ENCODE assay signal across 20 mouse cellular contexts in the genomic region with DNA sequence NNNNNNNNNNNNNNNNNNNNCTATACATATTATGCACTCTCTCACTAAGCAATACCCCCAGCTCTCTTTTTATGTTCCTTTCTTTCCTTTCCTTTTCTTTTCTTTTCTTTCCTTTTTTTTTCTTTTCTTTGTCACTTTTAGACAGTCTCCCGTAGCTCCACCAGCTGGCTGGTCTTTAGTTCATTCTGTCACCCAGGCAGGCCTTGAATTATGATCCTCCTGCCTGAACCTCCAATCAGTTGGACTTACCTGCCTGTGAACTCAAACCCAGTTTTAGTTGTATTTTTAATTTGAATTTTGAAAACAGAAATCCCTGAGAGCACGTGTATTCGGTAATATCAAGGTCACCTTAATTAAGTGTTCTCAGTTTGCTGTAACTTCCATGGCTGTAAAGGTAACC.
DNase-seq lines count a peak whose midpoint lies in the region; ATAC-seq and TF ChIP-seq lines count a peak whose summit lies in the region.
"Had no signal": no experiment of that assay in that cellular context is flagged by ENCODE, and none has a peak within 500 bp of the region (broad histone marks: within the 10 kb centered on the region; RNA-seq: fewer than 3 reads in every experiment).

No protein-coding gene starts in this region.

- WGBS in forebrain, embryonic 11.5 days = 54% methylated on average over 3 of the region's 3 CpGs
- WGBS in forebrain, postnatal 0 days = 44% methylated on average over 3 of the region's 3 CpGs
- 47% methylated on average over 3 of the region's 3 CpGs for WGBS in midbrain, embryonic 15.5 days
- WGBS in midbrain, embryonic 14.5 days = 57% methylated on average over 3 of the region's 3 CpGs
- WGBS in limb, embryonic 10.5 days = 68% methylated on average over 3 of the region's 3 CpGs
- 38% methylated on average over 3 of the region's 3 CpGs for WGBS in neural tube, embryonic 14.5 days

- no peak overlapping the region for H3K4me2 ChIP-seq in forebrain, embryonic 11.5 days (ENCODE audit: low read depth, low read length, severe bottlenecking)
- H3K4me2 ChIP-seq in forebrain, postnatal 0 days (ENCODE audit: low read depth) = no peak overlapping the region
- H3K4me2 ChIP-seq in midbrain, embryonic 15.5 days = no peak overlapping the region
- no peak overlapping the region for H3K4me2 ChIP-seq in midbrain, embryonic 14.5 days (ENCODE audit: low read length)
- no peak overlapping the region for H3K4me2 ChIP-seq in neural tube, embryonic 14.5 days (ENCODE audit: low read depth, low read length)
- H3K4me2 ChIP-seq: heart, embryonic 13.5 days; liver, embryonic 13.5 days; lung, embryonic 14.5 days; midbrain, embryonic 12.5 days had no signal

- no peaks in the 10 kb centered on the region for H3K27me3 ChIP-seq in forebrain, embryonic 11.5 days (ENCODE audit: control insufficient read depth, insufficient read depth, low read length)
- no peaks in the 10 kb centered on the region for H3K27me3 ChIP-seq in forebrain, postnatal 0 days (ENCODE audit: insufficient read depth, low read length)
- H3K27me3 ChIP-seq in midbrain, embryonic 15.5 days (replicated peaks) = no peaks in the 10 kb centered on the region
- H3K27me3 ChIP-seq in midbrain, embryonic 14.5 days (ENCODE audit: control insufficient read depth, insufficient read depth, low read length) = no peaks in the 10 kb centered on the region
- H3K27me3 ChIP-seq in limb, embryonic 10.5 days (ENCODE audit: low read depth, poor library complexity, severe bottlenecking) = no peaks in the 10 kb centered on the region
- H3K27me3 ChIP-seq in neural tube, embryonic 14.5 days (ENCODE audit: control insufficient read depth, insufficient read depth, low read length) = no peaks in the 10 kb centered on the region
- H3K27me3 ChIP-seq: heart, embryonic 13.5 days; liver, embryonic 13.5 days; midbrain, embryonic 12.5 days had no signal

- H3K4me3 ChIP-seq in forebrain, embryonic 11.5 days (ENCODE audit: low read depth, low read length) = no peak overlapping the region
- H3K4me3 ChIP-seq in forebrain, postnatal 0 days (ENCODE audit: low read depth, low read length) = no peak overlapping the region
- no peak overlapping the region for H3K4me3 ChIP-seq in midbrain, embryonic 15.5 days
- H3K4me3 ChIP-seq in midbrain, embryonic 14.5 days (replicated peaks; ENCODE audit: low read depth, low read length) = no peak overlapping the region
- no peak overlapping the region for H3K4me3 ChIP-seq in limb, embryonic 10.5 days
- H3K4me3 ChIP-seq in neural tube, embryonic 14.5 days (ENCODE audit: low read depth, low read length) = no peak overlapping the region
- H3K4me3 ChIP-seq: heart, embryonic 13.5 days; layer of hippocampus, adult 2 months; liver, embryonic 13.5 days; midbrain, embryonic 12.5 days; myocyte had no signal

- TF ChIP-seq CTCF in forebrain, postnatal 0 days (IDR thresholded peaks at IDR 0.05; ENCODE audit: low read depth) = no peak

- no peaks in the 10 kb centered on the region for H3K36me3 ChIP-seq in forebrain, embryonic 11.5 days (ENCODE audit: control insufficient read depth, insufficient read depth, low read length)
- no peaks in the 10 kb centered on the region for H3K36me3 ChIP-seq in forebrain, postnatal 0 days (ENCODE audit: insufficient read depth)
- no peaks in the 10 kb centered on the region for H3K36me3 ChIP-seq in midbrain, embryonic 15.5 days (replicated peaks)
- H3K36me3 ChIP-seq in midbrain, embryonic 14.5 days (ENCODE audit: control insufficient read depth, insufficient read depth, low read length) = no peaks in the 10 kb centered on the region
- no peaks in the 10 kb centered on the region for H3K36me3 ChIP-seq in limb, embryonic 10.5 days
- no peaks in the 10 kb centered on the region for H3K36me3 ChIP-seq in neural tube, embryonic 14.5 days (ENCODE audit: control insufficient read depth, insufficient read depth, low read length)
- H3K36me3 ChIP-seq: heart, embryonic 13.5 days; liver, embryonic 13.5 days; midbrain, embryonic 12.5 days had no signal

- no peak for DNase-seq in forebrain, embryonic 11.5 days (ENCODE audit: low spot score)
- no peak for DNase-seq in forebrain, postnatal 0 days
- no peak for DNase-seq in midbrain, embryonic 14.5 days
- no peak for DNase-seq in limb, embryonic 10.5 days (ENCODE audit: low spot score)
- no peak for DNase-seq in ovary, adult 18-20 months (ENCODE audit: low spot score)
- DNase-seq in embryo, embryonic 10.5 days (ENCODE audit: low spot score) = no peak
- DNase-seq: adrenal gland, adult 8-10 months; heart, postnatal 36 days; kidney, adult 18-20 months; liver, embryonic 13.5 days; spleen, adult 18-20 months; thymus, postnatal 25 days had no signal

- no peaks in the 10 kb centered on the region for H3K9me3 ChIP-seq in forebrain, embryonic 11.5 days (ENCODE audit: control insufficient read depth, low read length)
- H3K9me3 ChIP-seq in forebrain, postnatal 0 days (ENCODE audit: low read length) = no peaks in the 10 kb centered on the region
- H3K9me3 ChIP-seq in midbrain, embryonic 15.5 days = no peaks in the 10 kb centered on the region
- no peaks in the 10 kb centered on the region for H3K9me3 ChIP-seq in midbrain, embryonic 14.5 days (ENCODE audit: control insufficient read depth, low read length)
- H3K9me3 ChIP-seq in limb, embryonic 10.5 days (replicated peaks) = no peaks in the 10 kb centered on the region
- no peaks in the 10 kb centered on the region for H3K9me3 ChIP-seq in neural tube, embryonic 14.5 days (ENCODE audit: control insufficient read depth, low read length)
- H3K9me3 ChIP-seq: heart, embryonic 13.5 days; liver, embryonic 13.5 days; midbrain, embryonic 12.5 days had no signal

- no peak overlapping the region for H3K9ac ChIP-seq in forebrain, embryonic 11.5 days (ENCODE audit: low read length)
- no peak overlapping the region for H3K9ac ChIP-seq in forebrain, postnatal 0 days
- no peak overlapping the region for H3K9ac ChIP-seq in midbrain, embryonic 15.5 days
- H3K9ac ChIP-seq in midbrain, embryonic 14.5 days (replicated peaks; ENCODE audit: low read length) = no peak overlapping the region
- H3K9ac ChIP-seq in neural tube, embryonic 14.5 days (replicated peaks; ENCODE audit: low read depth, low read length) = no peak overlapping the region
- H3K9ac ChIP-seq: heart, embryonic 13.5 days; liver, embryonic 13.5 days; lung, embryonic 14.5 days; midbrain, embryonic 12.5 days had no signal

- peak; percentile 10; the same call in 1 of the 2 replicates for ATAC-seq in forebrain, embryonic 11.5 days (replicated peaks; ENCODE audit: low FRiP score)
- no peak for ATAC-seq in forebrain, postnatal 0 days
- peak; percentile 33; the same call in 1 of the 2 replicates for ATAC-seq in midbrain, embryonic 15.5 days (replicated peaks)
- ATAC-seq in midbrain, embryonic 14.5 days (ENCODE audit: low FRiP score, low TSS enrichment) = no peak
- peak; percentile 34; the same call in 1 of the 2 replicates for ATAC-seq in neural tube, embryonic 14.5 days (ENCODE audit: low read depth)

- H3K27ac ChIP-seq in forebrain, embryonic 11.5 days (ENCODE audit: low read depth, low read length) = no peak overlapping the region
- no peak overlapping the region for H3K27ac ChIP-seq in forebrain, postnatal 0 days (ENCODE audit: low read depth, low read length)
- H3K27ac ChIP-seq in midbrain, embryonic 15.5 days = no peak overlapping the region
- H3K27ac ChIP-seq in midbrain, embryonic 14.5 days (replicated peaks; ENCODE audit: low read depth, low read length) = no peak overlapping the region
- H3K27ac ChIP-seq in limb, embryonic 10.5 days = peak overlapping the region; percentile 78
- H3K27ac ChIP-seq in neural tube, embryonic 14.5 days (ENCODE audit: low read depth, low read length) = no peak overlapping the region
- H3K27ac ChIP-seq: heart, embryonic 13.5 days; layer of hippocampus, adult 2 months; liver, embryonic 13.5 days; macrophage; midbrain, embryonic 12.5 days had no signal

- H3K4me1 ChIP-seq in forebrain, embryonic 11.5 days (replicated peaks; ENCODE audit: control insufficient read depth, insufficient read depth, low read length) = no peaks in the 10 kb centered on the region
- no peaks in the 10 kb centered on the region for H3K4me1 ChIP-seq in forebrain, postnatal 0 days (ENCODE audit: insufficient read depth)
- H3K4me1 ChIP-seq in midbrain, embryonic 15.5 days = no peaks in the 10 kb centered on the region
- no peaks in the 10 kb centered on the region for H3K4me1 ChIP-seq in midbrain, embryonic 14.5 days (ENCODE audit: control insufficient read depth, insufficient read depth, low read length)
- peaks cover 13% of the 10 kb centered on the region for H3K4me1 ChIP-seq in limb, embryonic 10.5 days
- H3K4me1 ChIP-seq in neural tube, embryonic 14.5 days (ENCODE audit: control insufficient read depth, insufficient read depth, low read length) = no peaks in the 10 kb centered on the region
- H3K4me1 ChIP-seq: heart, embryonic 13.5 days; liver, embryonic 13.5 days; midbrain, embryonic 12.5 days had no signal

Comparison
In these comparisons a context has a peak if more than half of its experiments do, and no peak if none do; other contexts are left out.
1. ATAC-seq: peak in forebrain, embryonic 11.5 days (single experiment), midbrain, embryonic 15.5 days (single experiment) and neural tube, embryonic 14.5 days (single experiment); none in forebrain, postnatal 0 days (single experiment) and midbrain, embryonic 14.5 days (single experiment).